Mouse (Mus musculus): ENCODE measurements around the gene Parp9. TPM values are rescaled to one million over a fixed set of nuclear protein-coding genes. Genes with fewer than 3 reads are reported as not detected.
"Not testable (repeated sequence)": the region's sequence is repeated elsewhere in the genome, so short reads cannot be mapped to it uniquely, and the experiment has no call there.

Parp9 gene
- total RNA-seq, 1 experiment, result 4.8 TPM

- in situ Hi-C loops (cut with MboI; ENCODE audit: low sequenced_read_pairs in 2 of 2, unreplicated experiment in 2 of 2), result no loop called here
- no peak overlapping the region for H3K27ac ChIP-seq (ENCODE audit: insufficient read depth, low read depth, low read length, poor library complexity, severe bottlenecking)
Measured at GRCm38 (mm10) chr16:35984471-35984870, 46.2 kb downstream of the Parp9 start.

GRCm38 (mm10) chr16:35987930-35988329 is 49.7 kb downstream of the Parp9 start:
- Histone ChIP-seq H3K9ac (ENCODE audit: insufficient read depth, low read depth, low read length, poor library complexity, severe bottlenecking) (no peak overlapping the region), H3K36me3 (ENCODE audit: control insufficient read depth, insufficient read depth, low read length, poor library complexity, severe bottlenecking) (no peaks in the 10 kb centered on the region), H3K4me3 (ENCODE audit: insufficient read depth in 1 of 2, low read depth in 1 of 2, low read length in 2 of 2, poor library complexity in 1 of 2, severe bottlenecking in 1 of 2) (no peak overlapping the region), H3K27ac (ENCODE audit: insufficient read depth, low read depth, low read length, poor library complexity, severe bottlenecking) (no peak overlapping the region), H3K9me3 (ENCODE audit: control insufficient read depth, insufficient read depth, low read depth, low read length) (no peaks in the 10 kb centered on the region), H3K4me1 (ENCODE audit: control insufficient read depth in 2 of 2, insufficient read depth in 2 of 2, low read length in 2 of 2, poor library complexity in 1 of 2) (no peaks in the 10 kb centered on the region)
- TF ChIP-seq MAFK (IDR thresholded peaks at IDR 0.05; ENCODE audit: insufficient read depth, low read depth, low read length), result no peak
- no peak for TF ChIP-seq ZC3H11A (IDR thresholded peaks at IDR 0.05; ENCODE audit: borderline replicate concordance, low read depth, low read length)
- no peak for TF ChIP-seq HCFC1 (IDR thresholded peaks at IDR 0.05; ENCODE audit: borderline replicate concordance, insufficient read depth, low read length)
- TF ChIP-seq ZNF384 (IDR thresholded peaks at IDR 0.05; ENCODE audit: low read depth, low read length), result no peak
- TF ChIP-seq CHD2 (IDR thresholded peaks at IDR 0.05; ENCODE audit: low read depth, low read length), result no peak
- no peak for DNase-seq (ENCODE audit: low read depth, low spot score)
- in situ Hi-C loops (cut with MboI; ENCODE audit: low sequenced_read_pairs in 2 of 2, unreplicated experiment in 2 of 2), result no loop called here

More at GRCm38 (mm10) chr16:35984471-35984870, 46.2 kb downstream of the Parp9 start:
- H3K36me3 ChIP-seq (ENCODE audit: control insufficient read depth, insufficient read depth, low read length, poor library complexity, severe bottlenecking), result no peaks in the 10 kb centered on the region
- H3K4me1 ChIP-seq (ENCODE audit: control insufficient read depth in 2 of 2, insufficient read depth in 2 of 2, low read length in 2 of 2, poor library complexity in 1 of 2), result no peaks in the 10 kb centered on the region
- peak overlapping the region; percentile 96; the same call in 1 of the 2 replicates for H3K9ac ChIP-seq (ENCODE audit: insufficient read depth, low read depth, low read length, poor library complexity, severe bottlenecking)
- H3K4me3 ChIP-seq (ENCODE audit: insufficient read depth in 1 of 2, low read depth in 1 of 2, low read length in 2 of 2, poor library complexity in 1 of 2, severe bottlenecking in 1 of 2), result peak overlapping the region; percentile 89 to 93
- no peaks in the 10 kb centered on the region for H3K9me3 ChIP-seq (ENCODE audit: control insufficient read depth, insufficient read depth, low read depth, low read length)
- DNase-seq (ENCODE audit: low read depth, low spot score), result no peak
- TF ChIP-seq ZC3H11A (IDR thresholded peaks at IDR 0.05; ENCODE audit: borderline replicate concordance, low read depth, low read length) (no peak), MAFK (IDR thresholded peaks at IDR 0.05; ENCODE audit: insufficient read depth, low read depth, low read length) (no peak), HCFC1 (IDR thresholded peaks at IDR 0.05; ENCODE audit: borderline replicate concordance, insufficient read depth, low read length) (no peak), CHD2 (IDR thresholded peaks at IDR 0.05; ENCODE audit: low read depth, low read length) (no peak)

GRCm38 (mm10) chr16:35992391-35992790 is 54.1 kb downstream of the Parp9 start:
- Histone ChIP-seq H3K9ac (ENCODE audit: insufficient read depth, low read depth, low read length, poor library complexity, severe bottlenecking) (no peak overlapping the region), H3K4me1 (ENCODE audit: control insufficient read depth in 2 of 2, insufficient read depth in 2 of 2, low read length in 2 of 2, poor library complexity in 1 of 2) (no peaks in the 10 kb centered on the region), H3K27ac (ENCODE audit: insufficient read depth, low read depth, low read length, poor library complexity, severe bottlenecking) (no peak overlapping the region), H3K4me3 (ENCODE audit: insufficient read depth in 1 of 2, low read depth in 1 of 2, low read length in 2 of 2, poor library complexity in 1 of 2, severe bottlenecking in 1 of 2) (no peak overlapping the region), H3K36me3 (ENCODE audit: control insufficient read depth, insufficient read depth, low read length, poor library complexity, severe bottlenecking) (no peaks in the 10 kb centered on the region), H3K9me3 (ENCODE audit: control insufficient read depth, insufficient read depth, low read depth, low read length) (no peaks in the 10 kb centered on the region)
- TF ChIP-seq ZNF384 (IDR thresholded peaks at IDR 0.05; ENCODE audit: low read depth, low read length) (no peak), ZC3H11A (IDR thresholded peaks at IDR 0.05; ENCODE audit: borderline replicate concordance, low read depth, low read length) (no peak), HCFC1 (IDR thresholded peaks at IDR 0.05; ENCODE audit: borderline replicate concordance, insufficient read depth, low read length) (no peak), MAFK (IDR thresholded peaks at IDR 0.05; ENCODE audit: insufficient read depth, low read depth, low read length) (no peak)
- no peak for DNase-seq (ENCODE audit: low read depth, low spot score)
- in situ Hi-C loops (cut with MboI; ENCODE audit: low sequenced_read_pairs in 2 of 2, unreplicated experiment in 2 of 2), result no loop called here

GRCm38 (mm10) chr16:35993316-35993715 is 55.0 kb downstream of the Parp9 start:
- in situ Hi-C loops (cut with MboI; ENCODE audit: low sequenced_read_pairs in 2 of 2, unreplicated experiment in 2 of 2), result no loop called here
- no peaks in the 10 kb centered on the region for H3K4me1 ChIP-seq (ENCODE audit: control insufficient read depth in 2 of 2, insufficient read depth in 2 of 2, low read length in 2 of 2, poor library complexity in 1 of 2)
- no peaks in the 10 kb centered on the region for H3K9me3 ChIP-seq (ENCODE audit: control insufficient read depth, insufficient read depth, low read depth, low read length)
- DNase-seq (ENCODE audit: low read depth, low spot score), result no peak
- no peak overlapping the region for H3K4me3 ChIP-seq (ENCODE audit: insufficient read depth in 1 of 2, low read depth in 1 of 2, low read length in 2 of 2, poor library complexity in 1 of 2, severe bottlenecking in 1 of 2)
- H3K27ac ChIP-seq (ENCODE audit: insufficient read depth, low read depth, low read length, poor library complexity, severe bottlenecking), result no peak overlapping the region
- no peak for TF ChIP-seq CHD2 (IDR thresholded peaks at IDR 0.05; ENCODE audit: low read depth, low read length)
- no peaks in the 10 kb centered on the region for H3K36me3 ChIP-seq (ENCODE audit: control insufficient read depth, insufficient read depth, low read length, poor library complexity, severe bottlenecking)
- no peak overlapping the region for H3K9ac ChIP-seq (ENCODE audit: insufficient read depth, low read depth, low read length, poor library complexity, severe bottlenecking)

- H3K4me3 ChIP-seq (ENCODE audit: insufficient read depth in 1 of 2, low read depth in 1 of 2, low read length in 2 of 2, poor library complexity in 1 of 2, severe bottlenecking in 1 of 2); in situ Hi-C loops (cut with MboI; ENCODE audit: low sequenced_read_pairs in 2 of 2, unreplicated experiment in 2 of 2); H3K9me3 ChIP-seq (ENCODE audit: control insufficient read depth, insufficient read depth, low read depth, low read length); DNase-seq (ENCODE audit: low read depth, low spot score); H3K4me1 ChIP-seq (ENCODE audit: control insufficient read depth in 2 of 2, insufficient read depth in 2 of 2, low read length in 2 of 2, poor library complexity in 1 of 2); H3K27ac ChIP-seq (ENCODE audit: insufficient read depth, low read depth, low read length, poor library complexity, severe bottlenecking); H3K36me3 ChIP-seq (ENCODE audit: control insufficient read depth, insufficient read depth, low read length, poor library complexity, severe bottlenecking); H3K9ac ChIP-seq (ENCODE audit: insufficient read depth, low read depth, low read length, poor library complexity, severe bottlenecking): not testable (repeated sequence)
Measured at GRCm38 (mm10) chr16:35998852-35999251, 60.6 kb downstream of the Parp9 start.
